Mouse (Mus musculus): ENCODE data around the gene Mccc2. TPM values are rescaled to one million over a fixed set of nuclear protein-coding genes. Genes with fewer than 3 reads are reported as not detected.

Mccc2 gene
- polyA plus RNA-seq, 1 experiment from 2014 or later = 38.4 TPM

DNA sequence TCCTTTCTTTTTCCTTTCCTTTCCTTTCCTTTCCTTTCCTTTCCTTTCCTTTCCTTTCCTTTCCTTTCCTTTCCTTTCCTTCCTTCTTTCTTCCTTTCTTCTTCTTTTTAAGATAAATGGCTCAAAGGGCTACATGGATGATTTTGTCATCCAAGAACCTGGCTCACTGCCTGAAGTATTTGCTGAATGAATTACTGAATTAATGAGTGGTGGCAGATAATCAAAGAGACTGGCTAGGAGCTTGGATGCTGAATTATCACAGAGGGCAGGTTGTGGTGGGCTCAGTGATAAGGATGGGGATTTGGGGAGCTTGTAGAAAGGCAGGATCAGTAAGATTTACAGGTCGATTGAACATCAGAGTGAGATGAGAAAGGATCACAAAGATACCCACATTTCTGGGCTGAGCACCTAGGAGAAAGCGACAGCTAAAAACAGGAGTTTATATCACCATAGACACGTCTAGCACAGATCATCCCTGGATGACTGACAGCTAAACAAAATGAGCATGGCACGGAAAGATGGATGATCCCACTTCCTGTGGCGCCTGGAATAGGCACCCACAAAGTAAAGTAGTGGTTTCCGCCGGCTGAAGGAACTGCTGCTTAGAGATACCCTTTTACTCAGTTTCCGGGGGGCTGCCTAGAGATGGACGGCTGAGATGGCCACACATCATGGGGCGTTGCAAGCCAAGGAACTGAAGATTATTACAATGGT, 76.7 kb downstream of the Mccc2 start:
- Histone ChIP-seq H3K4me3 (replicated peaks) (no peak overlapping the region), H3K27me3 (no peaks in the 10 kb centered on the region), H3K4me1 (no peaks in the 10 kb centered on the region), H3K36me3 (no peaks in the 10 kb centered on the region), H3K9me3 (replicated peaks) (no peaks in the 10 kb centered on the region), H3K4me2 (replicated peaks) (no peak overlapping the region), H3K27ac (replicated peaks) (no peak overlapping the region), H3K9ac (no peak overlapping the region)
- ATAC-seq (ENCODE audit: insufficient number of reproducible peaks, low FRiP score, low TSS enrichment, low read depth) = no peak
- 77% methylated on average over 10 of the region's 10 CpGs for WGBS

DNA sequence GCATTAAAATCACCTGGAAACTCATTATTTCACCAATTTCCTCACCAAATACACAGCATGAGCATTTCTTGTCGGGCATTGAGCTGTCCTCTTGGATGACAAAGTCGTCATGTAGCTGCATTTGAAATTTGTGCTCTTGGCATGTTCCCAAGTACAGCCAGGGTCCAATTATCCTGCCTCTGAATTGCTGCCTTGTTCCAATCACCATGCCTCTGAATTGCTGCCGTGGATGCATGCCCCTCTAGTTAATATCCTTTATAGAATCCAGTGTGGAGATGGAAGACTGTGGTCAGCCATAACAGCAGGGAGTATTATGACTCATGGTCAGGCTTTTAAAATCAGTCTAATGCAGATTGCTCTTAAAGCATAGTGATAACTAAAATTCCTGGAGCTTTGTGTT, 77.7 kb downstream of the Mccc2 start:
- no peaks in the 10 kb centered on the region for H3K9me3 ChIP-seq (replicated peaks)
- H3K27ac ChIP-seq (replicated peaks) = no peak overlapping the region
- no peak for ATAC-seq (ENCODE audit: insufficient number of reproducible peaks, low FRiP score, low TSS enrichment, low read depth)
- WGBS = 34% methylated on average over 3 of the region's 3 CpGs
- H3K4me3 ChIP-seq (replicated peaks) = no peak overlapping the region
- no peaks in the 10 kb centered on the region for H3K4me1 ChIP-seq
- H3K9ac ChIP-seq = no peak overlapping the region
- H3K36me3 ChIP-seq = no peaks in the 10 kb centered on the region
- H3K27me3 ChIP-seq = no peaks in the 10 kb centered on the region
- no peak overlapping the region for H3K4me2 ChIP-seq (replicated peaks)

DNA sequence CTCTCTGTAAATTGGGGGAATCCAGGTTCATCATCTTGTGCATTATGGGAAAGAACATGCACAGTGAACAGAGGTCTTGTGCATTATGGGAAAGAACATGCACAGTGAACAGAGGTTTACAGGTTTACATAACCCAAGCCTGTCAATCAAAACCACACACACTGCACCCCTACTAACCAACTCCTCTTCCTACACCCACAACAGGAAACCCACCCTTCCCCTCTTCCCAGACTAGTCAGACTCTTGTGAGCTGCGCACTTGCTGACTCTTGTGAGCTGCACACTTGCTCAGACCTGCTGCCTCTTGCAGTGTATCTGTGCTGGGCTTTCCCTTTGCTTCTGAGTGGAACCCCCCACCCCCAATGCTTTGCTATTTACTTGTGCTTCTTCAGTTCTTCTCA, 83.0 kb downstream of the Mccc2 start:
- Histone ChIP-seq H3K27me3 (no peaks in the 10 kb centered on the region), H3K4me1 (no peaks in the 10 kb centered on the region), H3K36me3 (no peaks in the 10 kb centered on the region), H3K9me3 (replicated peaks) (no peaks in the 10 kb centered on the region), H3K4me2 (replicated peaks) (no peak overlapping the region), H3K4me3 (replicated peaks) (no peak overlapping the region), H3K9ac (no peak overlapping the region), H3K27ac (replicated peaks) (no peak overlapping the region)
- WGBS = 80% methylated on average over 1 of the region's 1 CpGs
- no peak for ATAC-seq (ENCODE audit: insufficient number of reproducible peaks, low FRiP score, low TSS enrichment, low read depth)

DNA sequence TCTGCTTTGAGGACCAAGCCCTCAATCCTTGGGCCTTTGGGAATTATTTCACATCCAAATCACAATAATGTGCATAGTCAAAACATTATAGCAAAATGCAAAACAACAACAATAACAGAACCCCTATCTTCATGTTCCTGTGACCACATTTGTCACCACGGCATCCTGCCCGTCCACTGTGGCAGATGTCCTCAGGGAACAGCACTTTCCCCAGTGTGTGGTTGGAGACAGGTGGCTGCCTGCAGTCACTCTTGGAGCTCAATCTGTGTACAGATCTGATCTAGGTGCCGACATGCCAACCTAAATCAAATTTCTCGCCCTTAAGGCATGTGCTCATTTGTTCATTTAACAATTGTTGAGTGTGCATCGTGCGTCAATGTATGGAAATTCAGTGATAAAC, 83.9 kb downstream of the Mccc2 start:
- no peaks in the 10 kb centered on the region for H3K36me3 ChIP-seq
- H3K4me2 ChIP-seq (replicated peaks) = no peak overlapping the region
- ATAC-seq (ENCODE audit: insufficient number of reproducible peaks, low FRiP score, low TSS enrichment, low read depth) = no peak
- 68% methylated on average over 6 of the region's 6 CpGs for WGBS
- no peak overlapping the region for H3K27ac ChIP-seq (replicated peaks)
- no peaks in the 10 kb centered on the region for H3K4me1 ChIP-seq
- H3K9ac ChIP-seq = no peak overlapping the region
- no peak overlapping the region for H3K4me3 ChIP-seq (replicated peaks)
- no peaks in the 10 kb centered on the region for H3K27me3 ChIP-seq
- H3K9me3 ChIP-seq (replicated peaks) = no peaks in the 10 kb centered on the region

DNA sequence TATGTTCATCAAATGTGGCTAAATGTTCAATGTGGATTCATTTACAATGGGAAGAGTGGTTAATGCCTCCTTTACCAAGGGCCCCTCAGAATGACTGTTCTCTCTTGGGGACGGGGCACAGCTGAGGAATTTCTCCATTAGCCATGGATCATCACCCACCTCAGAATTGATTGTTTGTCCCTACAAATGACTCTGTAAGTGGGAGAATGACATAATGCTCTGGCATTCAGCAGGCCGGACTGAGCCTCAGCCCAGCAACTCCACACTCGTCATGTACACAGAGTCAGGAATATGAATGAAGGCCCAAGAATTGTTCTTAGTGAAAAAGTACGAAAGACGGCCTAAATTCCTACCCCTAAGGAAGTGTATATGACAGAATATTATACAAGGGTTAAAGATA, 89.2 kb downstream of the Mccc2 start:
- Histone ChIP-seq H3K27ac (replicated peaks) (no peak overlapping the region), H3K27me3 (no peaks in the 10 kb centered on the region), H3K4me1 (no peaks in the 10 kb centered on the region), H3K9ac (no peak overlapping the region), H3K4me3 (replicated peaks) (no peak overlapping the region), H3K4me2 (replicated peaks) (no peak overlapping the region), H3K36me3 (no peaks in the 10 kb centered on the region), H3K9me3 (replicated peaks) (no peaks in the 10 kb centered on the region)
- no peak for ATAC-seq (ENCODE audit: insufficient number of reproducible peaks, low FRiP score, low TSS enrichment, low read depth)
- WGBS = 71% methylated on average over 5 of the region's 5 CpGs

DNA sequence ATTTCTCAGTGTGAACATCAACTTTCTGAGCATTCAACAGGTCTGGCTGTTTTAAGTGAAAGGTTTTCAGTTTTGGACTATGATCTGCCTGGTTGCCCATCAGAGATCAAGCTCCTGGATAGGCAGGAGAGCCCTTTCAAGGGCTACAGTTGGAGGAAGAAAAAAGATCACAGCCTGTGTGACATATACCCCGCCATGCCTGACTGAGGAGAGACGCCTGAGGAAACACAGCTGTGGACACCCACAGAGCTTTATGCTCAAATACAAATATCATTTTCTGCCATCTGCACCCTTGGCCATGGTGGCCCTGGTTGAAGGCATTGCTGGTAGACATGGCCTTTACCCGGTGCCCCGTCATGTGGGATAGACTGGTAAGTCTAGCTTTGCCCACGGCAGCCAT, 99.8 kb downstream of the Mccc2 start:
- 87% methylated on average over 5 of the region's 5 CpGs for WGBS
- ATAC-seq (ENCODE audit: insufficient number of reproducible peaks, low FRiP score, low TSS enrichment, low read depth) = no peak

DNA sequence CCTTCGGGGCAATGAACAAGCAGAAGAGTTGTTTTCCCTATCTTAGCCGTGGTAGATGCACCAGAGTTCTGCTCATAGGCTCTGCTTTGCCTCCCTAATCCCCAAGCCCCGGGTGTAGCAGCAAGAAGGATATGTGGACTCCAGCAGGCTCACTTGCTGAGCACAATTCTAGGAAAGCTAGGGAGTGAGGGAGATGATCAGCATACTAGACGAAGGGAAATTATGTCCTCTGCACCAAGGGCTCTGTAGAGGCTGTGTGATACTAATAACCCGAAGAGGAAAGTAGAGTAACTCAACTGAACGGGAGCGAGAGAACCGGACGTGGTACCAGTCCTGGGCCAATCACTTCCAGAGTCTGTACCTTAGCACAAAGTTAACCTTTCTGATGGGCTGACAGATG, 114.5 kb downstream of the Mccc2 start, which contains the start of gene Cartpt:
Cartpt (minus strand) TSS at position 127 of the 400 bp plus-strand sequence.
- Histone ChIP-seq H3K9ac (no peak within 1 kb of the TSS), H3K9me3 (replicated peaks) (no peaks in the 10 kb centered on the region), H3K27ac (replicated peaks) (no peak within 1 kb of the TSS), H3K27me3 (peaks cover 45% of the 10 kb centered on the region), H3K4me3 (replicated peaks) (peak within 1 kb of the TSS; percentile 21), H3K4me1 (peaks cover 13% of the 10 kb centered on the region), H3K36me3 (no peaks in the 10 kb centered on the region), H3K4me2 (replicated peaks) (peak within 1 kb of the TSS; percentile 32)
- WGBS = 43% methylated on average over 9 of the region's 9 CpGs
- no peak for ATAC-seq (ENCODE audit: insufficient number of reproducible peaks, low FRiP score, low TSS enrichment, low read depth)

More for the DNA sequence above, 99.8 kb downstream of the Mccc2 start:
- no peak overlapping the region for H3K4me3 ChIP-seq (replicated peaks)
- H3K9ac ChIP-seq = no peak overlapping the region
- no peak overlapping the region for H3K4me2 ChIP-seq (replicated peaks)
- no peaks in the 10 kb centered on the region for H3K27me3 ChIP-seq
- no peaks in the 10 kb centered on the region for H3K9me3 ChIP-seq (replicated peaks)
- H3K36me3 ChIP-seq = no peaks in the 10 kb centered on the region
- H3K4me1 ChIP-seq = no peaks in the 10 kb centered on the region
- no peak overlapping the region for H3K27ac ChIP-seq (replicated peaks)

DNA sequence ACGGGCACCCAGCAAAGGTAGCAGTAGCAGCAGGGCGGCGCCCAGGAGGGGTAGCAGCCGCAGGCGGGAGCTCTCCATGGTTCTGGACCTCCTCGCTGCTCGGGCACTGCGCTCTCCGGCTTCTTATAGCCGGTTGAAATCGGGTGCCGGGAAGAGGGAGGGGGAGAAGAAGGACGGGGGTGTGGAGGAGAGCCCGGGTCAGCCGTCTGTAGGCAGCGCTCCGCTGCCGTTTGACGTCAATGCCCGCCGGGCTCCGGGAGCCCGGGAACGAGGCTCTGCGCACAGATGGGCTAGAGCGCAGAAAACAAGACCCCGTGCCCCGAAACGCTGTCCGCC, 114.9 kb downstream of the Mccc2 start:
- H3K4me2 ChIP-seq (replicated peaks) = peak overlapping the region; percentile 32
- H3K27ac ChIP-seq (replicated peaks) = no peak overlapping the region
- H3K4me1 ChIP-seq = peaks cover 13% of the 10 kb centered on the region
- WGBS = 2% methylated on average over 30 of the region's 30 CpGs
- peaks cover 45% of the 10 kb centered on the region for H3K27me3 ChIP-seq
- H3K9ac ChIP-seq = no peak overlapping the region
- H3K36me3 ChIP-seq = no peaks in the 10 kb centered on the region
- H3K4me3 ChIP-seq (replicated peaks) = peak overlapping the region; percentile 21
- no peaks in the 10 kb centered on the region for H3K9me3 ChIP-seq (replicated peaks)
- ATAC-seq (ENCODE audit: insufficient number of reproducible peaks, low FRiP score, low TSS enrichment, low read depth) = no peak

DNA sequence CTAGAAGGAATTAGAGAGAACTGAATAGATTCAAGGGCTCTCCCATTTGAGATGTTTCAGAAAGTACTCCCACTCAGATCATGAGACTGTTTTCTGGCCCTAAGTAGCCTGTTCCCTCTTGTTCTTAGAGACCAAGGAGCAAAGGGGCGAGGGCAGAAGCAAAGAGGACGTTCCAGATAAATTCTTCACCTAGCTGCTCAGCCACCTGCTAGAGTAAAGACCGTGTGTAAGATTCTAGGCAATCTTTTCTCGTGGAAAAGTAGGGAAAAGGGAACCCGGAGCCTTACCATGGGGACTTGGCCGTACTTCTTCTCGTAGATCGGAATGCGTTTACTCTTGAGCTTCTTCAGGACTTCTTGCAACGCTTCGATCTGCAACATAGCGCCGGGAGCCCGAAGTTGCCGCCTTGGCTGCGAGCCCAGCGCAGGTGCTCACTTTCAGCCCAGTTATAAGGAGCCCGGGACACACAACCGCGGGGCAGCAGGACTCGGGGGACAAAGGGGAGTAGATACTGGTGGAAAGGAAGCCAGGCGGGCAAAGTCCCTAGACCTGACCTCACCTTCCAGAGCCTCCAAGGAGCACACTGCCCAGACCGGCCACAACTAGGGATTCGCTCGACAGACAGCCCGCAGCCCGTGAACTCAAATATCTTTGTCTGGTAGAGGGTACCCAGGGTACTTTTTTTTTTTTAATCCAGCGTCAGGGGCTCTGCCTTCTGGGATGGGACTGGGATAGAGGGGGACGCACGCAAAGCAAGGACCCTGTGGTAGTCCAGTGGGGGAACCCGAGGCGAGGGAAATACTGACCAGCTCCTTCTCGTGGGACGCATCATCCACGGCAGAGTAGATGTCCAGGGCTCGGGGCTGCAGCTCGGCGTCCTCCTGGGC, 115.5 kb downstream of the Mccc2 start:
- Histone ChIP-seq H3K9ac (no peak overlapping the region), H3K9me3 (replicated peaks) (no peaks in the 10 kb centered on the region), H3K27ac (replicated peaks) (no peak overlapping the region), H3K4me1 (peaks cover 13% of the 10 kb centered on the region), H3K36me3 (no peaks in the 10 kb centered on the region), H3K4me3 (replicated peaks) (peak overlapping the region; percentile 21), H3K4me2 (replicated peaks) (peak overlapping the region; percentile 32), H3K27me3 (peaks cover 45% of the 10 kb centered on the region)
- ATAC-seq (ENCODE audit: insufficient number of reproducible peaks, low FRiP score, low TSS enrichment, low read depth) = no peak
- 5% methylated on average over 38 of the region's 38 CpGs for WGBS

DNA sequence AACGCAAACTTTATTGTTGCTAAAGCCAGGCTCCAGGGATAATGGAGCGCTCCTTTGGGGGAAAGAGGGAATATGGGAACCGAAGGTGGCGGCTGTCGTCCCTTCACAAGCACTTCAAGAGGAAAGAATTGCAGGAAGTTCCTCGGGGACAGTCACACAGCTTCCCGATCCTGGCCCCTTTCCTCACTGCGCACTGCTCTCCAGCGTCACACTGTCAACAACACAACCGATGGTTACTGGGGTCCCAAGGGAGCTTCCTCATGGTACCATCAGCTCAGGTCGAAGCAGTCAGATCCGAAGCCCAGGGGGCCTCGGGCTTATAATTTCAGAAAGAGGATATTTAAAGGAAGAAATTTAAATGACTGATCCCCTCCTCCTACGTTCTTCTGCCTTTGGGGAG, 116.6 kb downstream of the Mccc2 start:
- H3K9ac ChIP-seq = no peak overlapping the region
- peaks cover 45% of the 10 kb centered on the region for H3K27me3 ChIP-seq
- 16% methylated on average over 14 of the region's 14 CpGs for WGBS
- no peak overlapping the region for H3K27ac ChIP-seq (replicated peaks)
- H3K9me3 ChIP-seq (replicated peaks) = no peaks in the 10 kb centered on the region
- no peak overlapping the region for H3K4me2 ChIP-seq (replicated peaks)
- H3K36me3 ChIP-seq = no peaks in the 10 kb centered on the region
- no peak overlapping the region for H3K4me3 ChIP-seq (replicated peaks)
- ATAC-seq (ENCODE audit: insufficient number of reproducible peaks, low FRiP score, low TSS enrichment, low read depth) = no peak
- peaks cover 13% of the 10 kb centered on the region for H3K4me1 ChIP-seq

All from embryonic facial prominence, embryonic 15.5 days (tissue).